Mouse (Mus musculus) heart, adult 2 months (tissue): ENCODE measurements at regions not wholly inside any gene's neighbourhood (a gene's known extent, or its start where the extent isn't known, plus 50 kb on each side); places are given as distances from the start of the nearest gene placed in this dataset.
A peak's percentile ranks its signal among the peaks of the same experiment; 100 is the strongest.

ENCODE experiments used
- DNase-seq, 2 experiments: peaks; one replicate each; pipeline ENCODE4 v3.0.0; 2021
- H3K27ac ChIP-seq: fragments of 200-600 bp; 2 replicates; pipeline ENCODE4 v1.8.1; 2022
- H3K27me3 ChIP-seq: fragments of 200-500 bp; 2 replicates; pipeline ENCODE4 v1.6.1; 2012; ENCODE audit warnings: mild to moderate bottlenecking, low read length, inconsistent platforms, mixed read lengths; ENCODE audit not compliant: control insufficient read depth, insufficient read depth
- H3K36me3 ChIP-seq: fragments of 200-500 bp; 2 replicates; pipeline ENCODE4 v1.6.1; 2012; ENCODE audit warnings: low read length, inconsistent platforms; ENCODE audit not compliant: control insufficient read depth, insufficient read depth
- H3K4me1 ChIP-seq: fragments of 200-500 bp; 2 replicates; pipeline ENCODE4 v1.6.1; 2011; ENCODE audit warnings: low read length; ENCODE audit not compliant: control insufficient read depth, insufficient read depth
- H3K4me3 ChIP-seq: fragments of 200-600 bp; 2 replicates; pipeline ENCODE4 v1.8.1; 2022
- H3K79me2 ChIP-seq: fragments of 200-500 bp; replicated peaks from 2 replicates; pipeline ENCODE4 v1.6.1; 2012; ENCODE audit warnings: mild to moderate bottlenecking, inconsistent platforms, low read length, moderate library complexity, mixed read lengths; ENCODE audit not compliant: control insufficient read depth, insufficient read depth
- H3K9ac ChIP-seq: fragments of 200-500 bp; 2 replicates; pipeline ENCODE4 v1.6.1; 2012; ENCODE audit warnings: low read depth, mild to moderate bottlenecking, control low read depth, inconsistent platforms, low read length, mixed read lengths
- CTCF ChIP-seq: fragments of 200-600 bp; IDR thresholded peaks from 2 replicates; pipeline ENCODE4 v1.8.1; 2022; ENCODE audit warnings: antibody characterized with exemption, mild to moderate bottlenecking, moderate library complexity
- EP300 ChIP-seq: fragments of 200-500 bp; IDR thresholded peaks from 2 replicates; pipeline ENCODE4 v1.6.1; 2011; ENCODE audit warnings: low read depth, low read length, control low read depth; ENCODE audit not compliant: insufficient read depth
- POLR2A ChIP-seq: fragments of 200-500 bp; IDR thresholded peaks from 2 replicates; pipeline ENCODE4 v1.6.1; 2011; ENCODE audit warnings: mild to moderate bottlenecking, low read depth, low read length, control low read depth; ENCODE audit not compliant: insufficient read depth
- WGBS: fragments of 180-500 bp; shearing (Covaris S2); methylation state at CpG from one replicate; pipeline ENCODE4 v1.1.7; 2018; 5-methylcytosine and 5-hydroxymethylcytosine counted together
- intact Hi-C: fragments of 180-260 bp; cut with DNase I; formaldehyde crosslinking; loops from one replicate; pipeline ENCODE4 v1.15.1; 2025

- Histone ChIP-seq H3K27ac (no peak overlapping the region), H3K79me2 (no peaks in the 10 kb centered on the region), H3K36me3 (no peaks in the 10 kb centered on the region), H3K9ac (no peak overlapping the region), H3K4me1 (no peaks in the 10 kb centered on the region), H3K4me3 (no peak overlapping the region), H3K27me3 (peaks cover 1% of the 10 kb centered on the region)
- TF ChIP-seq POLR2A (no peak), CTCF (no peak)
- intact Hi-C loops, result no loop called here
- no peak for DNase-seq
- 76% methylated on average over 4 of the region's 4 CpGs for WGBS
These were observed 143.3 kb downstream of the Cd24a start for GRCm38 (mm10) chr10:43721356-43721755.

GRCm38 (mm10) chr10:43722164-43722563 lies 144.1 kb downstream of the Cd24a start:
- H3K27ac ChIP-seq, result no peak overlapping the region
- 19% methylated on average over 3 of the region's 3 CpGs for WGBS
- intact Hi-C loops, result no loop called here
- H3K79me2 ChIP-seq, result no peaks in the 10 kb centered on the region
- H3K27me3 ChIP-seq, result peaks cover 1% of the 10 kb centered on the region
- no peak for DNase-seq
- no peak overlapping the region for H3K9ac ChIP-seq
- H3K4me3 ChIP-seq, result no peak overlapping the region
- H3K4me1 ChIP-seq, result no peaks in the 10 kb centered on the region
- TF ChIP-seq EP300 (no peak), POLR2A (no peak), CTCF (no peak)
- no peaks in the 10 kb centered on the region for H3K36me3 ChIP-seq

- peaks cover 1% of the 10 kb centered on the region for H3K27me3 ChIP-seq
- WGBS, result 12% methylated on average over 23 of the region's 23 CpGs
- H3K4me3 ChIP-seq, result peak overlapping the region; percentile 34; the same call in 1 of the 2 replicates
- no peak overlapping the region for H3K27ac ChIP-seq
- H3K9ac ChIP-seq, result 0 out of 2 replicates have a peak overlapping the region, but pooled peaks have one; percentile 2
- no peaks in the 10 kb centered on the region for H3K36me3 ChIP-seq
- intact Hi-C loops, result no loop called here
- no peaks in the 10 kb centered on the region for H3K79me2 ChIP-seq
- TF ChIP-seq POLR2A (no peak), EP300 (no peak), CTCF (no peak)
- peak in 1 of 2 experiments; percentile 18 for DNase-seq
- H3K4me1 ChIP-seq, result no peaks in the 10 kb centered on the region
These were observed 144.9 kb downstream of the Cd24a start for GRCm38 (mm10) chr10:43722711-43723614.

- no peak for DNase-seq
- H3K4me1 ChIP-seq, result no peaks in the 10 kb centered on the region
- peaks cover 1% of the 10 kb centered on the region for H3K27me3 ChIP-seq
- no peak overlapping the region for H3K27ac ChIP-seq
- 2% methylated on average over 12 of the region's 12 CpGs for WGBS
- 0 out of 2 replicates have a peak overlapping the region, but pooled peaks have one; percentile 2 for H3K9ac ChIP-seq
- intact Hi-C loops, result no loop called here
- TF ChIP-seq POLR2A, result no peak
- no peak for TF ChIP-seq EP300
- TF ChIP-seq CTCF, result no peak
- peak overlapping the region; percentile 34; the same call in 1 of the 2 replicates for H3K4me3 ChIP-seq
- no peaks in the 10 kb centered on the region for H3K79me2 ChIP-seq
- no peaks in the 10 kb centered on the region for H3K36me3 ChIP-seq
These were observed 145.5 kb downstream of the Cd24a start for GRCm38 (mm10) chr10:43723615-43723937.

GRCm38 (mm10) chr10:43727746-43728145 lies 149.7 kb downstream of the Cd24a start:
- no peak for TF ChIP-seq CTCF
- no peak for TF ChIP-seq EP300
- no peak for TF ChIP-seq POLR2A
- DNase-seq, result no peak
- Histone ChIP-seq H3K79me2 (no peaks in the 10 kb centered on the region), H3K4me1 (no peaks in the 10 kb centered on the region), H3K4me3 (no peak overlapping the region), H3K36me3 (no peaks in the 10 kb centered on the region), H3K27me3 (no peaks in the 10 kb centered on the region), H3K27ac (no peak overlapping the region), H3K9ac (no peak overlapping the region)
- 62% methylated on average over 6 of the region's 6 CpGs for WGBS
- intact Hi-C loops, result no loop called here

GRCm38 (mm10) chr10:43729184-43729583 lies 151.1 kb downstream of the Cd24a start:
- Histone ChIP-seq H3K4me1 (no peaks in the 10 kb centered on the region), H3K79me2 (no peaks in the 10 kb centered on the region), H3K9ac (no peak overlapping the region), H3K36me3 (no peaks in the 10 kb centered on the region), H3K4me3 (no peak overlapping the region), H3K27me3 (no peaks in the 10 kb centered on the region), H3K27ac (no peak overlapping the region)
- 57% methylated on average over 3 of the region's 3 CpGs for WGBS
- intact Hi-C loops, result no loop called here
- no peak for DNase-seq
- TF ChIP-seq EP300 (no peak), CTCF (no peak), POLR2A (no peak)
